Mouse (Mus musculus): ENCODE results near the gene Rfc5. TPM values are rescaled to one million over a fixed set of nuclear protein-coding genes. Genes with fewer than 3 reads are reported as not detected.
A peak's percentile ranks its signal among the peaks of the same experiment; 100 is the strongest.
"Not testable (repeated sequence)": the region's sequence is repeated elsewhere in the genome, so short reads cannot be mapped to it uniquely, and the experiment has no call there.

Gene Rfc5
- polyA plus RNA-seq (2015; fragmentation: Nextera tagmentation; extraction: Ambion mirVana) = 31.9 and 32.7 TPM in 2 replicates

DNA sequence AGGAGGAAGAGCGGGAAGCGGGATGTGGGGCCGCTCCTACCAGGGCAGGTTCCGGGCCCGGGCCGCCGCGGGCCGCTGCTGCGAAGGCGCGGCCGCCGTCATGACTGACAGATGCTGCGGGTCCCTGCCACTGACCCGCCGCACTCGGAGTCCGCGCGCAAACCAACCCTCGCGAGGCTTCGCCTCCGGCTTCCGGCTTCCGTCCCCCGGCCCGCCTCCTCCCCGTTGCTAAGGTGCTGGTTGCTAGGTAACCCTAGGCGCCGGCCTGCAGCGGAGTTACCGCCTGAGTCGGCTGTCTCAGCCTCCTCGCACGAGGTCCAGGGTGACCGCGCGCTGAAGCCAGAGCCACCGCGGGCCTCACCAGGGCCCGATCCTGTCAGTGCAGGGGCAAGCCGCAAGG, at the start of gene Rfc5:
Rfc5 (minus strand) TSS at position 171 of the 400 bp plus-strand sequence.
- Histone ChIP-seq H3K36me3 (ENCODE audit: control insufficient read depth, insufficient read depth, low read length) (peaks cover 4% of the 10 kb centered on the region; the same call in 1 of the 2 replicates), H3K4me3 (ENCODE audit: low read length) (peak within 1 kb of the TSS; percentile 67), H3K4me1 (ENCODE audit: control insufficient read depth, insufficient read depth, low read depth, low read length) (peaks cover 2% of the 10 kb centered on the region), H3K9me3 (ENCODE audit: control insufficient read depth, low read length) (no peaks in the 10 kb centered on the region), H3K4me2 (ENCODE audit: low read length) (peak within 1 kb of the TSS; percentile 85), H3K9ac (ENCODE audit: low read depth, low read length) (peak within 1 kb of the TSS; percentile 84), H3K27ac (ENCODE audit: low read depth, low read length) (peak within 1 kb of the TSS; percentile 73), H3K27me3 (replicated peaks; ENCODE audit: control insufficient read depth, insufficient read depth, low read length) (no peaks in the 10 kb centered on the region)
- under 1% methylated on average over 30 of the region's 44 CpGs for WGBS
- ATAC-seq = peak; percentile 97

DNA sequence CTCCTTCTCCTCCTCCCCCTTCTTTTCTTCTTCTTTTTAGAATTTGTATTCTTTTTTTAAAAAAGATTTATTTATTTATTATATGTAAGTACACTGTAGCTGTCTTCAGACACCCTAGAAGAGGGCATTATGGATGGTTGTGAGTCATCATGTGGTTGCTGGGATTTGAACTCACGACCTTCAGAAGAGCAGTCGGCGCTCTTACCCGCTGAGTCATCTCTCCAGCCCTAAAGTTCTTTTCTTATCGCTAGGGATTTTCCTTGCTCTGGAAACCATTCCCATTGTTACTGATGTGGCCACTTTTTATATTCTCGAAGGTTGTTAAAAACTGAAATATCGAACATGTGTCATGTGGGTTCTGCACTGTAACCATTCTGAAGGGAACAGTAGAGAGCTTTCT, 44.7 kb upstream of the Rfc5 start:
- H3K9me3 ChIP-seq (ENCODE audit: control insufficient read depth, low read length); H3K4me3 ChIP-seq (ENCODE audit: low read length); H3K27me3 ChIP-seq (replicated peaks; ENCODE audit: control insufficient read depth, insufficient read depth, low read length); H3K9ac ChIP-seq (ENCODE audit: low read depth, low read length); ATAC-seq; H3K4me1 ChIP-seq (ENCODE audit: control insufficient read depth, insufficient read depth, low read depth, low read length); H3K36me3 ChIP-seq (ENCODE audit: control insufficient read depth, insufficient read depth, low read length); H3K4me2 ChIP-seq (ENCODE audit: low read length); H3K27ac ChIP-seq (ENCODE audit: low read depth, low read length): not testable (repeated sequence)
- 94% methylated on average over 7 of the region's 7 CpGs for WGBS

DNA sequence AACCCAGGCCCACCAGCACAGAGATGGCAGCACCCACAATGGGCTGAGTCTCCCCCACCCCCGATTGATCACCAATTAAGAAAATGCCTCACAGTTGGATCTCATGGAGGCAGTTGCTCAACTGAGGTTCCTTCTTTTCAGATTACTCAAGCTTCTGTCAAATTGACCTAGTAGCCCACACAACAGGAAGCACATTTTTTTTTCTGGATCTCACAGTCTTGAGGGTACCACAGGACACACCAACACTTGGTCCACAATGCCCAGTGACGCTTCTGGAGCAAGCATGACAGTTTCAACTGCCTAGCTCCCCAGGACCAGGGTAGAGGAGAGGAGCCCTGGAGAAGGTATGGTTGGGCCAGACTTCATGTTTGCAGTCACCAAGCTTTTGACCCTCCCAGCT, 28.6 kb upstream of the Rfc5 start:
- H3K27ac ChIP-seq (ENCODE audit: low read depth, low read length) = no peak overlapping the region
- H3K9me3 ChIP-seq (ENCODE audit: control insufficient read depth, low read length) = no peaks in the 10 kb centered on the region
- WGBS = 77% methylated on average over 2 of the region's 2 CpGs
- no peaks in the 10 kb centered on the region for H3K36me3 ChIP-seq (ENCODE audit: control insufficient read depth, insufficient read depth, low read length)
- no peak overlapping the region for H3K4me2 ChIP-seq (ENCODE audit: low read length)
- ATAC-seq = no peak
- no peaks in the 10 kb centered on the region for H3K27me3 ChIP-seq (replicated peaks; ENCODE audit: control insufficient read depth, insufficient read depth, low read length)
- no peak overlapping the region for H3K4me3 ChIP-seq (ENCODE audit: low read length)
- peaks cover 11% of the 10 kb centered on the region for H3K4me1 ChIP-seq (ENCODE audit: control insufficient read depth, insufficient read depth, low read depth, low read length)
- H3K9ac ChIP-seq (ENCODE audit: low read depth, low read length) = no peak overlapping the region

GRCm38 (mm10) chr5:117415011-117415912, 26.4 kb upstream of the Rfc5 start:
- Histone ChIP-seq H3K27ac (ENCODE audit: low read depth, low read length) (peak overlapping the region; percentile 99), H3K4me2 (ENCODE audit: low read length) (peak overlapping the region; percentile 74), H3K4me1 (ENCODE audit: control insufficient read depth, insufficient read depth, low read depth, low read length) (peaks cover 11% of the 10 kb centered on the region), H3K9me3 (ENCODE audit: control insufficient read depth, low read length) (no peaks in the 10 kb centered on the region), H3K36me3 (ENCODE audit: control insufficient read depth, insufficient read depth, low read length) (no peaks in the 10 kb centered on the region), H3K27me3 (replicated peaks; ENCODE audit: control insufficient read depth, insufficient read depth, low read length) (no peaks in the 10 kb centered on the region), H3K9ac (ENCODE audit: low read depth, low read length) (peak overlapping the region; percentile 93), H3K4me3 (ENCODE audit: low read length) (peak overlapping the region; percentile 68)
- peak; percentile 3; the same call in 1 of the 2 replicates for ATAC-seq
- 16% methylated on average over 19 of the region's 19 CpGs for WGBS

- WGBS = under 1% methylated on average over 10 of the region's 10 CpGs
- peak overlapping the region; percentile 68 for H3K4me3 ChIP-seq (ENCODE audit: low read length)
- peak overlapping the region; percentile 93 for H3K9ac ChIP-seq (ENCODE audit: low read depth, low read length)
- peaks cover 11% of the 10 kb centered on the region for H3K4me1 ChIP-seq (ENCODE audit: control insufficient read depth, insufficient read depth, low read depth, low read length)
- no peaks in the 10 kb centered on the region for H3K36me3 ChIP-seq (ENCODE audit: control insufficient read depth, insufficient read depth, low read length)
- peak; percentile 12; the same call in 1 of the 2 replicates for ATAC-seq
- no peaks in the 10 kb centered on the region for H3K27me3 ChIP-seq (replicated peaks; ENCODE audit: control insufficient read depth, insufficient read depth, low read length)
- H3K4me2 ChIP-seq (ENCODE audit: low read length) = peak overlapping the region; percentile 74
- H3K9me3 ChIP-seq (ENCODE audit: control insufficient read depth, low read length) = no peaks in the 10 kb centered on the region
- peak overlapping the region; percentile 99 for H3K27ac ChIP-seq (ENCODE audit: low read depth, low read length)
Measured at GRCm38 (mm10) chr5:117414611-117415010, 25.8 kb upstream of the Rfc5 start.

- H3K9me3 ChIP-seq (ENCODE audit: control insufficient read depth, low read length) = no peaks in the 10 kb centered on the region
- peak within 1 kb of the TSS; percentile 93 for H3K9ac ChIP-seq (ENCODE audit: low read depth, low read length)
- under 1% methylated on average over 73 of the region's 89 CpGs for WGBS
- peak; percentile 91 for ATAC-seq
- peak within 1 kb of the TSS; percentile 99 for H3K27ac ChIP-seq (ENCODE audit: low read depth, low read length)
- no peaks in the 10 kb centered on the region for H3K36me3 ChIP-seq (ENCODE audit: control insufficient read depth, insufficient read depth, low read length)
- H3K4me1 ChIP-seq (ENCODE audit: control insufficient read depth, insufficient read depth, low read depth, low read length) = peaks cover 11% of the 10 kb centered on the region
- H3K4me2 ChIP-seq (ENCODE audit: low read length) = peak within 1 kb of the TSS; percentile 74
- no peaks in the 10 kb centered on the region for H3K27me3 ChIP-seq (replicated peaks; ENCODE audit: control insufficient read depth, insufficient read depth, low read length)
- peak within 1 kb of the TSS; percentile 68 for H3K4me3 ChIP-seq (ENCODE audit: low read length)
Measured at GRCm38 (mm10) chr5:117413507-117414501, 25.0 kb upstream of the Rfc5 start, which contains the start of gene Ksr2. Gene Ksr2 (plus strand): TSS chr5:117414000.

DNA sequence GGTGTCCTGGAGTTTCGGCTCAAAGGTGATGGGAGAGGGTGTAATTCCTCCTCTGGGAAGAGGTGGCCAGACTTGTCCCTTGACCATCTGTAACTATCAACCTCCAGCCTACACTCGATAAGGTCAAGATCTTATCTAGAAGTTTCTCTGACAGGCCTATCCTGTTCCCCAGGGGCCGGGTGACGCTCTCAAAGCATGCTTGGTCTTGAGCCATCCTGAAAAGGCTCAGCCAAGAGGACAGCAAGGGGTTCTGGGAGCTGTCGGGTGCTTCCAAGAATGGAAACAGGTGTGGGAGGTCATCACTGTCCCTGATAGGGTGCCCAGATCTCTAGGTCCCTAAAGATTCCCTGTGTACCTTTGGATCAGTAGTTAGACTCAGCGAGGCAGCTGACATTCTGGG, 20.5 kb upstream of the Rfc5 start:
- Histone ChIP-seq H3K4me1 (ENCODE audit: control insufficient read depth, insufficient read depth, low read depth, low read length) (no peaks in the 10 kb centered on the region; the same call in 1 of the 2 replicates), H3K4me2 (ENCODE audit: low read length) (no peak overlapping the region), H3K9ac (ENCODE audit: low read depth, low read length) (no peak overlapping the region), H3K27me3 (replicated peaks; ENCODE audit: control insufficient read depth, insufficient read depth, low read length) (no peaks in the 10 kb centered on the region), H3K27ac (ENCODE audit: low read depth, low read length) (no peak overlapping the region), H3K36me3 (ENCODE audit: control insufficient read depth, insufficient read depth, low read length) (no peaks in the 10 kb centered on the region), H3K4me3 (ENCODE audit: low read length) (no peak overlapping the region), H3K9me3 (ENCODE audit: control insufficient read depth, low read length) (no peaks in the 10 kb centered on the region)
- 73% methylated on average over 6 of the region's 6 CpGs for WGBS
- ATAC-seq = no peak

DNA sequence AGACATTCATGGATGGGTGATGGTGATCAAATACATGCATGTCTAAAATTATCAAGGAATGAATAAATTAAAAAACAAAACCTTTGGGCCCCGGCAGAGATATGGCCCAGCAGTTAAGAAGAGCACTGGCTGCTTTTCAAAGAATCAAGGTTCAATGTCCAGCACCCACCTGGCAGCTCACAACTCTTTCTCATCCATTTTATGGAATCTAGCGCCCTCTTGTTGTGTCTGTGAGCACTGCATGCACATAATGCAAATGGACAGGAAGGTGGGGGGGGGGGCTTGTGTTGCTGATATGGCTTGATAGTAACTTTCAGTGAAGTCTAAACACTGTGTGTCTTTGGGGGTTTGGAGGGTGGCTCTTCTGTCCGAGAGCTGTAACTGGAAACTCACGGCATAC, 19.4 kb upstream of the Rfc5 start:
- no peak for ATAC-seq
- Histone ChIP-seq H3K36me3 (ENCODE audit: control insufficient read depth, insufficient read depth, low read length) (no peaks in the 10 kb centered on the region), H3K27me3 (replicated peaks; ENCODE audit: control insufficient read depth, insufficient read depth, low read length) (no peaks in the 10 kb centered on the region), H3K4me2 (ENCODE audit: low read length) (no peak overlapping the region), H3K9ac (ENCODE audit: low read depth, low read length) (no peak overlapping the region), H3K27ac (ENCODE audit: low read depth, low read length) (no peak overlapping the region), H3K9me3 (ENCODE audit: control insufficient read depth, low read length) (no peaks in the 10 kb centered on the region), H3K4me1 (ENCODE audit: control insufficient read depth, insufficient read depth, low read depth, low read length) (no peaks in the 10 kb centered on the region; the same call in 1 of the 2 replicates), H3K4me3 (ENCODE audit: low read length) (no peak overlapping the region)
- WGBS = 70% methylated on average over 4 of the region's 4 CpGs
